In genomic region chr10:9030486-9030885, GRCm38 (mm10) we compare ENCODE assay signal across 22 mouse cellular contexts.
A peak's percentile ranks its signal among the peaks of the same experiment; 100 is the strongest.
DNase-seq lines count a peak whose midpoint lies in the region; ATAC-seq and TF ChIP-seq lines count a peak whose summit lies in the region.
"Had no signal": no experiment of that assay in that cellular context is flagged by ENCODE, and none has a peak within 500 bp of the region (broad histone marks: within the 10 kb centered on the region; RNA-seq: fewer than 3 reads in every experiment).

No protein-coding gene starts in this region.

- 72% methylated on average over 6 of the region's 6 CpGs for WGBS in forebrain, postnatal 0 days
- WGBS in forebrain, embryonic 12.5 days: 95% methylated on average over 6 of the region's 6 CpGs
- WGBS in midbrain, embryonic 11.5 days: 94% methylated on average over 6 of the region's 6 CpGs
- 91% methylated on average over 6 of the region's 6 CpGs for WGBS in midbrain, embryonic 14.5 days
- 53% methylated on average over 6 of the region's 6 CpGs for WGBS in stomach, postnatal 0 days

- peak; percentile 42 for ATAC-seq in forebrain, postnatal 0 days
- no peak for ATAC-seq in forebrain, embryonic 12.5 days (ENCODE audit: low FRiP score)
- no peak for ATAC-seq in midbrain, embryonic 11.5 days (ENCODE audit: low FRiP score)
- ATAC-seq in midbrain, embryonic 14.5 days (ENCODE audit: low FRiP score, low TSS enrichment): no peak
- ATAC-seq in stomach, postnatal 0 days (ENCODE audit: low FRiP score, low TSS enrichment): no peak
- ATAC-seq: CD4-positive, CD25-positive, alpha-beta regulatory T cell, adult 4 months; forebrain, embryonic 14.5 days; forebrain, embryonic 16.5 days had no signal

- H3K4me3 ChIP-seq in forebrain, postnatal 0 days (ENCODE audit: low read depth, low read length): no peak overlapping the region
- H3K4me3 ChIP-seq in forebrain, embryonic 12.5 days (replicated peaks): no peak overlapping the region
- H3K4me3 ChIP-seq in midbrain, embryonic 11.5 days (ENCODE audit: low read depth, low read length): no peak overlapping the region
- H3K4me3 ChIP-seq in midbrain, embryonic 14.5 days (replicated peaks; ENCODE audit: low read depth, low read length): no peak overlapping the region
- H3K4me3 ChIP-seq in stomach, postnatal 0 days (ENCODE audit: low read depth, low read length): no peak overlapping the region
- H3K4me3 ChIP-seq: embryonic facial prominence, embryonic 10.5 days; embryonic facial prominence, embryonic 12.5 days had no signal

- H3K9ac ChIP-seq in forebrain, postnatal 0 days: no peak overlapping the region
- H3K9ac ChIP-seq in forebrain, embryonic 12.5 days: no peak overlapping the region
- no peak overlapping the region for H3K9ac ChIP-seq in midbrain, embryonic 11.5 days (ENCODE audit: low read length)
- H3K9ac ChIP-seq in midbrain, embryonic 14.5 days (replicated peaks; ENCODE audit: low read length): no peak overlapping the region
- H3K9ac ChIP-seq in stomach, postnatal 0 days (ENCODE audit: low read length): no peak overlapping the region
- H3K9ac ChIP-seq: embryonic facial prominence, embryonic 12.5 days had no signal

- DNase-seq in cerebellum, postnatal 10 days: peak; percentile 62
- DNase-seq in cerebellum, postnatal 4 days (ENCODE audit: low spot score in 2 of 2): no peak
- DNase-seq in forebrain, postnatal 0 days: no peak
- DNase-seq in midbrain, embryonic 11.5 days (ENCODE audit: low spot score, missing footprints): peak; percentile 37
- DNase-seq in midbrain, embryonic 14.5 days: no peak
- DNase-seq in stomach, postnatal 0 days (ENCODE audit: low spot score): no peak
- DNase-seq in adrenal gland, adult 8-10 months: no peak
- DNase-seq: adrenal gland, adult 2 months; adrenal gland, postnatal 14 days; adrenal gland, postnatal 36 days; B cell, adult 2 months; cerebellum, adult 11 months; cerebellum, adult 18-20 months; cerebellum, adult 8-10 months; cerebellum, adult 9-11 months; cerebellum, postnatal 36 days had no signal

- no peak overlapping the region for H3K4me2 ChIP-seq in forebrain, postnatal 0 days (ENCODE audit: low read depth)
- H3K4me2 ChIP-seq in forebrain, embryonic 12.5 days: no peak overlapping the region
- H3K4me2 ChIP-seq in midbrain, embryonic 11.5 days: no peak overlapping the region
- no peak overlapping the region for H3K4me2 ChIP-seq in midbrain, embryonic 14.5 days (ENCODE audit: low read length)
- no peak overlapping the region for H3K4me2 ChIP-seq in stomach, postnatal 0 days (replicated peaks; ENCODE audit: low read depth)
- H3K4me2 ChIP-seq: embryonic facial prominence, embryonic 12.5 days had no signal

- 0 out of 2 replicates have a peak, but pooled peaks cover 5% of the 10 kb centered on the region for H3K27me3 ChIP-seq in forebrain, postnatal 0 days (ENCODE audit: insufficient read depth, low read length)
- no peaks in the 10 kb centered on the region for H3K27me3 ChIP-seq in forebrain, embryonic 12.5 days
- no peaks in the 10 kb centered on the region for H3K27me3 ChIP-seq in midbrain, embryonic 11.5 days (ENCODE audit: control insufficient read depth, insufficient read depth, low read length)
- H3K27me3 ChIP-seq in midbrain, embryonic 14.5 days (ENCODE audit: control insufficient read depth, insufficient read depth, low read length): no peaks in the 10 kb centered on the region
- no peaks in the 10 kb centered on the region for H3K27me3 ChIP-seq in stomach, postnatal 0 days (ENCODE audit: control insufficient read depth, insufficient read depth, low read length)
- H3K27me3 ChIP-seq: embryonic facial prominence, embryonic 12.5 days had no signal

- TF ChIP-seq EP300 in stomach, postnatal 0 days (optimal IDR thresholded peaks at IDR 0.05): no peak

- no peak overlapping the region for H3K27ac ChIP-seq in forebrain, postnatal 0 days (ENCODE audit: low read depth, low read length)
- H3K27ac ChIP-seq in forebrain, embryonic 12.5 days: no peak overlapping the region
- no peak overlapping the region for H3K27ac ChIP-seq in midbrain, embryonic 11.5 days (ENCODE audit: low read depth, low read length)
- H3K27ac ChIP-seq in midbrain, embryonic 14.5 days (replicated peaks; ENCODE audit: low read depth, low read length): no peak overlapping the region
- peak overlapping the region; percentile 56 for H3K27ac ChIP-seq in stomach, postnatal 0 days (replicated peaks)
- H3K27ac ChIP-seq: embryonic facial prominence, embryonic 10.5 days; embryonic facial prominence, embryonic 12.5 days had no signal

- no peaks in the 10 kb centered on the region for H3K36me3 ChIP-seq in forebrain, postnatal 0 days (ENCODE audit: insufficient read depth)
- no peaks in the 10 kb centered on the region for H3K36me3 ChIP-seq in forebrain, embryonic 12.5 days (replicated peaks)
- H3K36me3 ChIP-seq in midbrain, embryonic 11.5 days (ENCODE audit: control insufficient read depth, insufficient read depth, low read length): no peaks in the 10 kb centered on the region
- H3K36me3 ChIP-seq in midbrain, embryonic 14.5 days (ENCODE audit: control insufficient read depth, insufficient read depth, low read length): no peaks in the 10 kb centered on the region
- H3K36me3 ChIP-seq in stomach, postnatal 0 days (ENCODE audit: control insufficient read depth, insufficient read depth, low read length): no peaks in the 10 kb centered on the region
- H3K36me3 ChIP-seq: embryonic facial prominence, embryonic 10.5 days; embryonic facial prominence, embryonic 12.5 days had no signal

- H3K4me1 ChIP-seq in forebrain, postnatal 0 days (ENCODE audit: insufficient read depth): no peaks in the 10 kb centered on the region
- H3K4me1 ChIP-seq in forebrain, embryonic 12.5 days: no peaks in the 10 kb centered on the region
- H3K4me1 ChIP-seq in midbrain, embryonic 11.5 days (ENCODE audit: control insufficient read depth, insufficient read depth, low read length): no peaks in the 10 kb centered on the region
- H3K4me1 ChIP-seq in midbrain, embryonic 14.5 days (ENCODE audit: control insufficient read depth, insufficient read depth, low read length): no peaks in the 10 kb centered on the region
- peaks cover 4% of the 10 kb centered on the region for H3K4me1 ChIP-seq in stomach, postnatal 0 days (replicated peaks; ENCODE audit: control insufficient read depth, insufficient read depth)
- H3K4me1 ChIP-seq: embryonic facial prominence, embryonic 10.5 days; embryonic facial prominence, embryonic 12.5 days had no signal

- TF ChIP-seq CTCF in forebrain, postnatal 0 days (IDR thresholded peaks at IDR 0.05; ENCODE audit: low read depth): no peak
- TF ChIP-seq CTCF in stomach, postnatal 0 days (IDR thresholded peaks at IDR 0.05; ENCODE audit: low read depth): no peak

- no peaks in the 10 kb centered on the region for H3K9me3 ChIP-seq in forebrain, postnatal 0 days (ENCODE audit: low read length)
- no peaks in the 10 kb centered on the region for H3K9me3 ChIP-seq in forebrain, embryonic 12.5 days
- H3K9me3 ChIP-seq in midbrain, embryonic 11.5 days (ENCODE audit: control insufficient read depth, low read length): no peaks in the 10 kb centered on the region
- no peaks in the 10 kb centered on the region for H3K9me3 ChIP-seq in midbrain, embryonic 14.5 days (ENCODE audit: control insufficient read depth, low read length)
- no peaks in the 10 kb centered on the region for H3K9me3 ChIP-seq in stomach, postnatal 0 days (ENCODE audit: control insufficient read depth, low read length)
- H3K9me3 ChIP-seq: embryonic facial prominence, embryonic 10.5 days; embryonic facial prominence, embryonic 12.5 days had no signal

Comparison
In these comparisons a context has a peak if more than half of its experiments do, and no peak if none do; other contexts are left out.
1. DNase-seq: peak in cerebellum, postnatal 10 days (2 of 2) and midbrain, embryonic 11.5 days (single experiment); none in cerebellum, postnatal 4 days (0 of 2), forebrain, postnatal 0 days (single experiment), midbrain, embryonic 14.5 days (single experiment), stomach, postnatal 0 days (single experiment) and adrenal gland, adult 8-10 months (single experiment).